Mouse (Mus musculus): ENCODE results near the gene Fam124b. TPM values are rescaled to one million over a fixed set of nuclear protein-coding genes. Genes with fewer than 3 reads are reported as not detected.

Fam124b gene
- total RNA-seq (2023; ENCODE audit: inconsistent age) = 0.18 TPM in 1 of 4 replicates, not detected in the others

GRCm38 (mm10) chr1:80218268-80218667 is at the start of gene Fam124b:
Gene Fam124b, minus strand, starts transcription at chr1:80218473.

Other genes with a start within 250 kb of the Fam124b start
- 117 to 151 TPM (median 130 TPM) in 4 replicates for gene Cul3, start 122.0 kb upstream of the Fam124b start, total RNA-seq (2023; ENCODE audit: inconsistent age)
- gene Gm45261, start 243.0 kb upstream of the Fam124b start, total RNA-seq (2023; ENCODE audit: inconsistent age) = not detected in 4 replicates

Data from B cell, adult (primary cell).